Mouse (Mus musculus): ENCODE results near the gene Tet1. TPM values are rescaled to one million over a fixed set of nuclear protein-coding genes. Genes with fewer than 3 reads are reported as not detected.

Tet1 gene
- polyA plus RNA-seq, 1 experiment from 2014 or later: 39.2 TPM

DNA sequence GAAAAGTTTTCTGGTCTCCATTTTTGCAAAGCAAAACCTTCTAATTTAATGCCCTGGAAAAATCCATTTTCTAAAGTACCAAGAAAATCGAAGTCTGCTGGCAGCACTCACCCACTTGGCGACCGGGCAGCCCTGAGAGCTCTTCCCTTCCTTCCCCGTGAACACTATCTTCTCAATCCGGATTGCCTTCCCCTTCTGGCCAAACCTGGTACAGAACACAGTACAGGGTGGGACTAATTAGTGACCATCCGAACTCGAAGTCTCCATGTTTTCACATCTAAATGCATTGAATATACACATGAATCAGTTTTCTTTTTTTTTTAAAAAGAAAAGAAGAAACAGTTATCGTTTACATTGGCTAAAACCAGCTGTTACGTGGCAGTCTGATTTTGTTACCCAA, 76.0 kb downstream of the Tet1 start:
- Histone ChIP-seq H3K36me3 (replicated peaks) (peaks cover 35% of the 10 kb centered on the region), H3K4me2 (no peak overlapping the region), H3K9ac (no peak overlapping the region), H3K27me3 (no peaks in the 10 kb centered on the region), H3K9me3 (no peaks in the 10 kb centered on the region), H3K4me3 (replicated peaks) (no peak overlapping the region), H3K4me1 (no peaks in the 10 kb centered on the region), H3K27ac (no peak overlapping the region)
- ATAC-seq (ENCODE audit: low FRiP score): no peak
- 88% methylated on average over 9 of the region's 9 CpGs for WGBS

DNA sequence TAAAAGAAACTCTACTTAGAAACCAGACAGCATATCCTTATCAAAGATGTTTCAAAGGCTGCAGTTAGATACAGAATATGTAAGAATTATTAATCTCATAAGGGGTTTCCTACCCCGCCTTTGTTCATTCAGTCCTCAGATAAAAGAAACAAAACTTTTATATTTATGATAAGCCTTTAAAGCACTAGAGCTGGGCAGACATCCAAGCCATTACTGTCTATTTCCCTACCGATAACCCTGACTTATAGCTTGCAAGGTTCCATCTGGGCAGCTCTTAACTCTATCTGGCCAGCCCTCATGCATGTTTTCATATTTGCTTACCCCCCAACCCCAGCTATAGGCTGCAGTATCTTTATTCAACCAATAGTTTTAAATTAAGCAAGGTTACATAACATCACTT, 77.2 kb downstream of the Tet1 start:
- no peak overlapping the region for H3K9ac ChIP-seq
- peaks cover 34% of the 10 kb centered on the region for H3K36me3 ChIP-seq (replicated peaks)
- 97% methylated on average over 2 of the region's 2 CpGs for WGBS

DNA sequence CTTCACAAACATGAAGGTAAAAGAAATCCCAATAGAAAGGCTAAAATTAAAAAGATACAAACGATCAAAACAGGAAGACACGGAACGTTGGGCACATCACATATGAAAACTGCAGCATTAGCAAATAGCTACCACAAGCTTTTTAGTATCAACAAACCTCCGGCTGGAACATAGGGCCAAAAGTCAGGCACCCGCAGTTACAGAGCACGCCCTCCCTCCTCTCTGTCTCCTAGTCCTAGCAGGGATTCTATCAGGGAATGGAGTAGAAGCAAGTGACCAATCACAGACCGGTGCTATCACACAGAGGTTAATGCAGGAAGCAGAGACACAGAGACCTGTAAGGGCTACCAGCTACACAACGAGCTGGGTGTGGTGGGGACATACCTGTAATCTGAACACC, 84.3 kb downstream of the Tet1 start:
- no peak for ATAC-seq (ENCODE audit: low FRiP score)
- Histone ChIP-seq H3K9me3 (no peaks in the 10 kb centered on the region), H3K9ac (no peak overlapping the region), H3K4me1 (no peaks in the 10 kb centered on the region), H3K36me3 (replicated peaks) (peaks cover 22% of the 10 kb centered on the region), H3K4me2 (no peak overlapping the region), H3K27ac (no peak overlapping the region), H3K4me3 (replicated peaks) (no peak overlapping the region), H3K27me3 (no peaks in the 10 kb centered on the region)
- WGBS: 86% methylated on average over 8 of the region's 8 CpGs

More for the DNA sequence above, 77.2 kb downstream of the Tet1 start:
- H3K9me3 ChIP-seq: no peaks in the 10 kb centered on the region
- no peaks in the 10 kb centered on the region for H3K27me3 ChIP-seq
- no peak overlapping the region for H3K4me2 ChIP-seq
- H3K4me1 ChIP-seq: no peaks in the 10 kb centered on the region
- H3K27ac ChIP-seq: no peak overlapping the region
- no peak for ATAC-seq (ENCODE audit: low FRiP score)
- H3K4me3 ChIP-seq (replicated peaks): no peak overlapping the region

DNA sequence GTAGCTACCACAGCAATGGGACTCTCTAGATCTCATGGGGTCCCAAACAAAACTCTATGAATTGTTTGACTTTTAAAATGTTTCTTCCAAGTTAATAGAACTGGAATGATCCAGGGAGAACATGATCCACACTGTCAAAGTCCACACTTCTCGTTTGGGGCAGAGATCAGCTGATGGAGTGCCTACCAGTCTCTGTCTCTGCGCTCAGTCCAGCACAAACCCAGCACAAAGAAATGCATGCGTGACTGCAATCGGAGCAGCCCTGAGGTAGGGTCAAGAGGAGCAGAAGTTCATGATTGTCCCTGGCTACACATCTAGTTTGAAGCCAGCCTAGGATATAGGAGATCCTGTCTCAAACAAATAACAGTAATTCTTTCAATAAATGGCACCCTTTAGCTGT, 85.4 kb downstream of the Tet1 start:
- WGBS: 79% methylated on average over 4 of the region's 4 CpGs
- Histone ChIP-seq H3K4me3 (replicated peaks) (no peak overlapping the region), H3K9me3 (no peaks in the 10 kb centered on the region), H3K27me3 (no peaks in the 10 kb centered on the region), H3K36me3 (replicated peaks) (peaks cover 33% of the 10 kb centered on the region), H3K27ac (no peak overlapping the region), H3K4me2 (no peak overlapping the region), H3K4me1 (no peaks in the 10 kb centered on the region), H3K9ac (no peak overlapping the region)
- no peak for ATAC-seq (ENCODE audit: low FRiP score)

DNA sequence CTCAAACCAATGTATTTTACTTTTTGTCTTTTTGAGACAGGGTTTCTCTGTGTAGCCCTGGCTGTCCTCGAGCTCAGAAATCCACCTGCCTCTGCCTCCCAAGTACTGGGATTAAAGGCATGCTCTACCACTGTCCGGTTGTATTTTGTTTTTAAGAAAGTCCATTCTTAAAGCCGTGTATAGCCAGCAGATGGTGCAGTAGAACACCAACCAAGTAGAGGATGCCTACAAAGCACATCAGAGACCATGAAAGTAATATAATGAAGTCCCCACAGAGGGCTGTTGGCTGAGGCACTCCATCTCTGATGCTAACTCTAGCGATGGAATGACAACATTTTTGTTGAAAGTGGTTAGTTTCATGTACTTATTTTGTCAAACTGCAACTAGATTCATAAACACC, 98.8 kb downstream of the Tet1 start:
- ATAC-seq (ENCODE audit: low FRiP score): no peak
- H3K9ac ChIP-seq: no peak overlapping the region
- no peak overlapping the region for H3K4me2 ChIP-seq
- H3K36me3 ChIP-seq (replicated peaks): peaks cover 28% of the 10 kb centered on the region
- H3K27me3 ChIP-seq: no peaks in the 10 kb centered on the region
- no peaks in the 10 kb centered on the region for H3K9me3 ChIP-seq
- WGBS: 78% methylated on average over 4 of the region's 4 CpGs
- H3K4me1 ChIP-seq: no peaks in the 10 kb centered on the region
- no peak overlapping the region for H3K27ac ChIP-seq
- H3K4me3 ChIP-seq (replicated peaks): no peak overlapping the region

DNA sequence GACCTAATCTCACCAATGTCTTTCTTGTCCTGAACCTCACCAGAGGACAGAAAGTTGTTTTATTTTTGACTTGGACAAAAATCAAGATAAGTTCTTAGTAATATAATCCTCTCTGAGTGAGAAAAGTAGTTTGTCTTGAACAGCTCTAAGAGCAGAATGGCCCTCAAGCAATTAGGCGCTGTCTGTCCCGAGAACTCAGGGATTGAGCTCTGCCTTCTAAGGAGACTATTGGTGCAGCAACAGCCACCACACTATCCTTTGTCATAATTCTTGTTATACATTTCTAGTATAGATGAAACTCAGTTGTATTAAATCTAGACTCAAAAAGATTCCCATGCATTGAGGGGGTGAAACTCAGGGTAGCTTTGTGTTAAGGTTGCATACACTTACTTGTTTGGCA, 100.0 kb downstream of the Tet1 start:
- Histone ChIP-seq H3K36me3 (replicated peaks) (peaks cover 18% of the 10 kb centered on the region), H3K9ac (no peak overlapping the region), H3K9me3 (no peaks in the 10 kb centered on the region), H3K4me1 (no peaks in the 10 kb centered on the region), H3K27me3 (no peaks in the 10 kb centered on the region), H3K4me2 (no peak overlapping the region), H3K27ac (no peak overlapping the region), H3K4me3 (replicated peaks) (no peak overlapping the region)
- no peak for ATAC-seq (ENCODE audit: low FRiP score)
- WGBS: 92% methylated on average over 2 of the region's 2 CpGs

DNA sequence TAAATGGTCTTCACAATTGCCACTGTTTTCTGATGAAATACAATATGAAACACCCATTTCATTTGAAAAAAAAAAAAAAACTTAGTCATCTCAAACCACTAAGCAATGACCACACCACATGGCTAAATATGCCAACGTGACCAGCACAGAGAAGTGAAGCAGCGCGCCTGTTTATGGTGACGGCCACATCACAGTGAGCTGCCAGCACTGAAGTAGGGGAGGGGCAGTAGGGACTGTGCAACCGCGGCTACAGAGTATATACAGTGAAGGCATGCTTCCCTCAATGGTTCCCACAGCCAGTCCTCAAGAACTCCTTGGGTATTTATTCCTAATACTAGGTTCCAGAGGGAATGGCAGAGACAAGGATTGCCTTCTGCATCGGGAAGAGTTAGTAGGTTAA, 100.5 kb downstream of the Tet1 start:
- 93% methylated on average over 7 of the region's 7 CpGs for WGBS
- ATAC-seq (ENCODE audit: low FRiP score): no peak

DNA sequence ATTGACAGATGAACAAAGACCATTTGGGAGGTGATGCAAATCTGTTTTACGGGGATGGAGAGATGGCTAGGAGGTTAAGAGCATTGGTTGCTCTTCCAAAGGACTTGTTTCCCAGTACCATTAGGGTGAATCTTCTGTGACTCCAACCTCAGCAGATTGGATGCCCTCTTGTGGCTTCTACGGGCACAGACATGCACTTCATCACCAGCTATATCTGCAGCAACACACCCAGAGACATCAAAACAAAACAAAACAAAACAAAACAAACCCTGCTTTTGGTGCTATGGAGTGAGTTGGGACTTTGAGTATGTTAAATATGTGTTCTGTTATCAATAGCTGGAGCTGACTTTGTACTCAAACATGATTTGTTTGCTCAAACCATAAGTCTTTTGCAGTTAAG, 104.7 kb downstream of the Tet1 start:
- Histone ChIP-seq H3K36me3 (replicated peaks) (0 out of 2 replicates have a peak, but pooled peaks cover 3% of the 10 kb centered on the region), H3K27me3 (no peaks in the 10 kb centered on the region), H3K9ac (no peak overlapping the region), H3K27ac (no peak overlapping the region), H3K4me1 (no peaks in the 10 kb centered on the region), H3K9me3 (no peaks in the 10 kb centered on the region), H3K4me3 (replicated peaks) (no peak overlapping the region), H3K4me2 (no peak overlapping the region)
- ATAC-seq (ENCODE audit: low FRiP score): no peak
- 72% methylated on average over 2 of the region's 2 CpGs for WGBS

More for the DNA sequence above, 100.5 kb downstream of the Tet1 start:
- Histone ChIP-seq H3K9ac (no peak overlapping the region), H3K4me2 (no peak overlapping the region), H3K9me3 (no peaks in the 10 kb centered on the region), H3K4me1 (no peaks in the 10 kb centered on the region), H3K36me3 (replicated peaks) (peaks cover 14% of the 10 kb centered on the region), H3K27ac (no peak overlapping the region), H3K4me3 (replicated peaks) (no peak overlapping the region), H3K27me3 (no peaks in the 10 kb centered on the region)

DNA sequence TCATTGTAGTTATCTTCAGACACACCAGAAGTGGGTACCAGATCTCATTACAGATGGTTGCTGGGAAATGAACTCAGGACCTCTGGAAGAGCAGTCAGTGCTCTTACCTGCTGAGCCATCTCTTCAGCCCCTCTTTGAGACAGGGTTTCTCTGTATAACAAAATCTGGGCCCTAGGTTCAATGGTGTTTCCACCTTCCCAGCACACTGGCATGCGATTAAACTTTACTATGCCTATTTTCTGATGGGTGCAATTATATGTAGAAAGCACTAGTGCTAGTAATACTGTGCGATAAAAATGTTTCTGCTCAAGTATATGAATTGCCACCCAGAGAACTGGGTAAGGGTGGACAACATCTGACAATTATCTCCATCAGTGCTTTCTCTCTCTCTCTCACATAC, 105.5 kb downstream of the Tet1 start:
- no peak overlapping the region for H3K4me2 ChIP-seq
- 0 out of 2 replicates have a peak, but pooled peaks cover 3% of the 10 kb centered on the region for H3K36me3 ChIP-seq (replicated peaks)
- no peak for ATAC-seq (ENCODE audit: low FRiP score)
- H3K4me1 ChIP-seq: no peaks in the 10 kb centered on the region
- H3K9ac ChIP-seq: no peak overlapping the region
- whole genome bisulfite sequencing: 98% methylated on average over 2 of the region's 2 CpGs
- no peak overlapping the region for H3K27ac ChIP-seq
- H3K4me3 ChIP-seq (replicated peaks): no peak overlapping the region
- H3K9me3 ChIP-seq: no peaks in the 10 kb centered on the region
- H3K27me3 ChIP-seq: no peaks in the 10 kb centered on the region

DNA sequence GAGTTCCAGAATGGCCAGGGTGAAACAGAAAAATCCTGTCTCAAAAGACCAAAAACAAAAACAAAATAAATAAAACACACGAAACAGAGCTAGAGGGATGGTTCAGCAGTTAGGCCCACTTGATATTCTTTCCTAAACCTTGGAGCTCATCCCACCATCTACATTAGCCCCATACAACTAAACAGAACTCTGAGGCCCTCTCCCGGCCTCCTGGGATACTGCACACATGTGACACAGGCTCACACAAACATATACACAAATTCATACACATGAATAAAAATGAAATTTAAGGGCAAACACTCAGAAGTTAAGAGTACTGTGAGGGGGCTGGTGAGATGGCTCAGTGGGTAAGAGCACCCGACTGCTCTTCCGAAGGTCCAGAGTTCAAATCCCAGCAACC, 114.6 kb downstream of the Tet1 start:
- 95% methylated on average over 4 of the region's 4 CpGs for WGBS
- Histone ChIP-seq H3K27me3 (no peaks in the 10 kb centered on the region), H3K9ac (no peak overlapping the region), H3K27ac (no peak overlapping the region), H3K4me2 (no peak overlapping the region), H3K9me3 (no peaks in the 10 kb centered on the region), H3K4me3 (replicated peaks) (no peak overlapping the region), H3K4me1 (peaks cover 20% of the 10 kb centered on the region), H3K36me3 (replicated peaks) (peaks cover 11% of the 10 kb centered on the region)
- ATAC-seq (ENCODE audit: low FRiP score): no peak

DNA sequence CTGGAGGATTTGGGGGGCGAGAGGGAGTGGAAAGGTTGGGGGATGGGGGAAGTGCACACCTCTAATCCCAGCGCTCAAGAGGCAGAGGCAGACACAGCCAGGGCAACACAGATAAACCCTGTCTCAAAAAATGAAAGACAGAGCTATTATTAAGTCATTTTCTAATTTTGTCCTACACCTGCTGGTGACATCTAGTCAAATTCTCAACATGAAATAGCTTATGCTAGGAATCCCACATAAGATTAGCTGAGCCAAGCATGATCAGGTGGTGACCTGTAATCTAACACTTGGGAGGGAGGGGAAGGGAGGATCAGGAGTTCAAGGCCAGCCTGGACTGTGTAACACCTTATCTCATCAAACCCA, 115.7 kb downstream of the Tet1 start:
- no peak overlapping the region for H3K9ac ChIP-seq
- 41% methylated on average over 2 of the region's 2 CpGs for WGBS
- H3K27me3 ChIP-seq: no peaks in the 10 kb centered on the region
- H3K4me3 ChIP-seq (replicated peaks): peak overlapping the region; percentile 100
- ATAC-seq (ENCODE audit: low FRiP score): peak; percentile 22; the same call in 1 of the 2 replicates
- H3K27ac ChIP-seq: peak overlapping the region; percentile 95
- peaks cover 20% of the 10 kb centered on the region for H3K36me3 ChIP-seq (replicated peaks)
- H3K4me2 ChIP-seq: peak overlapping the region; percentile 76
- peaks cover 28% of the 10 kb centered on the region for H3K4me1 ChIP-seq
- no peaks in the 10 kb centered on the region for H3K9me3 ChIP-seq

DNA sequence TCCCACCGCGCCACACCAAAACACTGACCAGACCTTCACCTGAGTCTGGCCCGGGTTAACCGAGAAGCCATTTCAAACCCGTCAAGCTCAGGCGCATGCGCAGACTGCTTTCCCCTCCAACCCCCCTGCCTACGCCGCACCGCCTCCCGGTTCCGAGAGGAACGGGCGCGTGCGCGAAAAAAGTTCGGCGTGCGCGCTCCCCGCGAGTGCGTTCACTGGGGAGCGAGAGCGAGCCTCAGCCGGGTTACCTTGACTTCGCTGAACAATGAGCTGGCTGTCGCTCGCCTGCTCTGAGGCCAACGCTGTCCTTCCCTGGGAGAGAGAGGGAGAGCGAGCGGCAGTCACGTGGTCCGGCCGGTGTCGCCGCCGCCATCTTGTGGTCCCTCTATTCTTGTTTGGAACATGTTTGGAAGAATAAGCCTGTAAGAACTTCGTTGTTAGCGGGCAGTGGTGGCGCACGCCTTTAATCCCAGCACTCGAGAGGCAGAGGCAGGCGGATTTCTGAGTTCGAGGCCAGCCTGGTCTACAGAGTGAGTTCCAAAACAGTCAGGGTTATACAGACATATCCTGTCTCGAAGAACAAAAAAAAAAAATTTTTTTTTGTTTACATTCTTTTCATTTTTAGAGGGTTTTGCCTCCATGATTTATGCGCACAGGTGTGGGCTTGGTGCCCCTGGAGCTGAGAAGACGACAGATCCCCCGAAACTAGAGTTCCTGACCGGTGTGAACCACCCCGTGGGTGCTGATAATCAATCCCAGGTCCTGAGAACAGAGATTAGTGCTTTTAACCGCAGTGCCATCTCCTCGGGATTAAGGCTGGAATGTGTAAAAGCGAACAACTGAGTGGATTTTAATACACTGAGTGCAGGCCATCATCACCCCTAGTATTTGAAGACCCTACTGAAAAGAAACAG, 116.4 kb downstream of the Tet1 start, which contains the start of gene Ccar1:
Gene Ccar1 (minus strand): TSS at position 110 of the 914 bp plus-strand sequence.
- Histone ChIP-seq H3K9ac (peak within 1 kb of the TSS; percentile 100), H3K36me3 (replicated peaks) (peaks cover 27% of the 10 kb centered on the region), H3K4me3 (replicated peaks) (peak within 1 kb of the TSS; percentile 100), H3K4me2 (peak within 1 kb of the TSS; percentile 76), H3K27me3 (no peaks in the 10 kb centered on the region), H3K9me3 (no peaks in the 10 kb centered on the region), H3K4me1 (peaks cover 28% of the 10 kb centered on the region), H3K27ac (peak within 1 kb of the TSS; percentile 95)
- peak; percentile 98 for ATAC-seq (ENCODE audit: low FRiP score)
- WGBS: 5% methylated on average over 55 of the region's 55 CpGs
